Mouse (Mus musculus): ENCODE measurements around the gene Fam228b.
"Not testable (repeated sequence)": the region's sequence is repeated elsewhere in the genome, so short reads cannot be mapped to it uniquely, and the experiment has no call there.

The Fam228b gene

GRCm38 (mm10) chr12:4768492-4769332 is at the start of gene Fam228b, which contains the start of gene Pfn4:
Gene Fam228b (minus strand): TSS chr12:4769267.
Gene Pfn4 (plus strand): TSS chr12:4769022.
- DNase-seq (ENCODE audit: low spot score) = peak; percentile 95

GRCm38 (mm10) chr12:4817361-4818101 is 48.5 kb upstream of the Fam228b start, which contains the start of gene Sf3b6:
Gene Sf3b6 (plus strand): TSS chr12:4817544.
- peak; percentile 98 for DNase-seq (ENCODE audit: low spot score)

GRCm38 (mm10) chr12:4816680-4817360 is 47.8 kb upstream of the Fam228b start:
- no peak for DNase-seq (ENCODE audit: low spot score)

GRCm38 (mm10) chr12:4813636-4814035 is 44.6 kb upstream of the Fam228b start:
- no peak for DNase-seq (ENCODE audit: low spot score)

- DNase-seq (ENCODE audit: low spot score) = no peak
Measured at GRCm38 (mm10) chr12:4811705-4812104, 42.6 kb upstream of the Fam228b start.

- DNase-seq (ENCODE audit: low spot score) = no peak
Measured at GRCm38 (mm10) chr12:4811036-4811435, 42.0 kb upstream of the Fam228b start.

- DNase-seq (ENCODE audit: low spot score) = not testable (repeated sequence)
Measured at GRCm38 (mm10) chr12:4797471-4797870, 28.4 kb upstream of the Fam228b start.

- DNase-seq (ENCODE audit: low spot score) = no peak
Measured at GRCm38 (mm10) chr12:4793718-4794117, 24.7 kb upstream of the Fam228b start.

- DNase-seq (ENCODE audit: low spot score) = not testable (repeated sequence)
Measured at GRCm38 (mm10) chr12:4788128-4788527, 19.1 kb upstream of the Fam228b start.

GRCm38 (mm10) chr12:4784466-4784865 is 15.4 kb upstream of the Fam228b start:
- DNase-seq (ENCODE audit: low spot score) = no peak

GRCm38 (mm10) chr12:4783598-4783997 is 14.5 kb upstream of the Fam228b start:
- no peak for DNase-seq (ENCODE audit: low spot score)

GRCm38 (mm10) chr12:4781725-4782404 is 12.8 kb upstream of the Fam228b start:
- not testable (repeated sequence) for DNase-seq (ENCODE audit: low spot score)

GRCm38 (mm10) chr12:4781270-4781669 is 12.2 kb upstream of the Fam228b start:
- no peak for DNase-seq (ENCODE audit: low spot score)

- DNase-seq (ENCODE audit: low spot score) = no peak
Measured at GRCm38 (mm10) chr12:4780245-4780644, 11.2 kb upstream of the Fam228b start.

GRCm38 (mm10) chr12:4777734-4778133 is 8.7 kb upstream of the Fam228b start:
- no peak for DNase-seq (ENCODE audit: low spot score)

- DNase-seq (ENCODE audit: low spot score) = no peak
Measured at GRCm38 (mm10) chr12:4775588-4775949, 6.5 kb upstream of the Fam228b start.

- DNase-seq (ENCODE audit: low spot score) = no peak
Measured at GRCm38 (mm10) chr12:4774895-4775587, 6.0 kb upstream of the Fam228b start.

- DNase-seq (ENCODE audit: low spot score) = no peak
Measured at GRCm38 (mm10) chr12:4769333-4769723, 261 bp upstream of the Fam228b start.

- DNase-seq (ENCODE audit: low spot score) = no peak
Measured at GRCm38 (mm10) chr12:4757060-4757459, 12.0 kb downstream of the Fam228b start.

GRCm38 (mm10) chr12:4754451-4754850 is 14.6 kb downstream of the Fam228b start:
- DNase-seq (ENCODE audit: low spot score) = not testable (repeated sequence)

- no peak for DNase-seq (ENCODE audit: low spot score)
Measured at GRCm38 (mm10) chr12:4744486-4744885, 24.6 kb downstream of the Fam228b start.
